8 mouse cellular contexts compared by ENCODE assay signal in genomic region chr8:8688823-8689453, GRCm38 (mm10). TPM values are rescaled to one million over a fixed set of nuclear protein-coding genes. Genes with fewer than 3 reads are reported as not detected.
DNase-seq lines count a peak whose midpoint lies in the region; ATAC-seq lines count a peak whose summit lies in the region.

No protein-coding gene starts in this region.

- no peak for ATAC-seq in kidney, embryonic 14.5 days (ENCODE audit: low FRiP score, low TSS enrichment)
- ATAC-seq in hindbrain, embryonic 14.5 days (ENCODE audit: low FRiP score), result no peak
- no peak for ATAC-seq in midbrain, embryonic 13.5 days

- DNase-seq in kidney, postnatal 10 days, result no peak
- DNase-seq in NIH3T3 (ENCODE audit: low read depth), result peak; percentile 8
- no peak for DNase-seq in hindbrain, embryonic 14.5 days (ENCODE audit: low spot score)
- no peak for DNase-seq in c-Kit-positive CD71-positive TER-119-positive erythroid progenitor cells, embryonic 14.5 days (ENCODE audit: low spot score)
- DNase-seq in adrenal gland, adult 18-20 months (ENCODE audit: low spot score in 2 of 2), result no peak
- DNase-seq in cerebellum, postnatal 4 days (ENCODE audit: low spot score in 2 of 2), result no peak

- peak overlapping the region; percentile 91 for H3K4me3 ChIP-seq in kidney, embryonic 14.5 days (ENCODE audit: low read length)
- peak overlapping the region; percentile 66 for H3K4me3 ChIP-seq in hindbrain, embryonic 14.5 days (replicated peaks; ENCODE audit: low read length)
- H3K4me3 ChIP-seq in midbrain, embryonic 13.5 days (replicated peaks), result peak overlapping the region; percentile 89

- peaks cover 32% of the 10 kb centered on the region for H3K4me1 ChIP-seq in kidney, embryonic 14.5 days (ENCODE audit: control insufficient read depth, insufficient read depth, low read length)
- H3K4me1 ChIP-seq in hindbrain, embryonic 14.5 days (replicated peaks; ENCODE audit: control insufficient read depth, insufficient read depth, low read length), result peaks cover 40% of the 10 kb centered on the region
- peaks cover 42% of the 10 kb centered on the region for H3K4me1 ChIP-seq in midbrain, embryonic 13.5 days (replicated peaks)

- peak overlapping the region; percentile 99 for H3K9ac ChIP-seq in kidney, embryonic 14.5 days (ENCODE audit: low read depth, low read length)
- H3K9ac ChIP-seq in hindbrain, embryonic 14.5 days, result peak overlapping the region; percentile 93
- peak overlapping the region; percentile 98 for H3K9ac ChIP-seq in midbrain, embryonic 13.5 days (replicated peaks)

- 12% methylated on average over 9 of the region's 9 CpGs for WGBS in kidney, embryonic 14.5 days
- 7% methylated on average over 9 of the region's 9 CpGs for WGBS in hindbrain, embryonic 14.5 days
- 11% methylated on average over 9 of the region's 9 CpGs for WGBS in midbrain, embryonic 13.5 days

- H3K4me2 ChIP-seq in kidney, embryonic 14.5 days (replicated peaks; ENCODE audit: low read depth, low read length), result peak overlapping the region; percentile 73
- H3K4me2 ChIP-seq in hindbrain, embryonic 14.5 days (replicated peaks), result peak overlapping the region; percentile 90
- peak overlapping the region; percentile 85 for H3K4me2 ChIP-seq in midbrain, embryonic 13.5 days (replicated peaks)

- no peaks in the 10 kb centered on the region for H3K27me3 ChIP-seq in kidney, embryonic 14.5 days (ENCODE audit: control insufficient read depth, insufficient read depth, low read length)
- H3K27me3 ChIP-seq in hindbrain, embryonic 14.5 days (ENCODE audit: control insufficient read depth, insufficient read depth, low read length), result no peaks in the 10 kb centered on the region
- H3K27me3 ChIP-seq in midbrain, embryonic 13.5 days, result no peaks in the 10 kb centered on the region

- no peak overlapping the region for H3K27ac ChIP-seq in kidney, embryonic 14.5 days (ENCODE audit: low read depth, low read length)
- H3K27ac ChIP-seq in hindbrain, embryonic 14.5 days, result no peak overlapping the region
- no peak overlapping the region for H3K27ac ChIP-seq in midbrain, embryonic 13.5 days

- H3K36me3 ChIP-seq in kidney, embryonic 14.5 days (ENCODE audit: control insufficient read depth, insufficient read depth, low read length), result no peaks in the 10 kb centered on the region
- H3K36me3 ChIP-seq in hindbrain, embryonic 14.5 days (replicated peaks; ENCODE audit: control insufficient read depth, insufficient read depth), result no peaks in the 10 kb centered on the region
- no peaks in the 10 kb centered on the region for H3K36me3 ChIP-seq in midbrain, embryonic 13.5 days

- H3K9me3 ChIP-seq in kidney, embryonic 14.5 days (ENCODE audit: control insufficient read depth, low read length), result no peaks in the 10 kb centered on the region
- H3K9me3 ChIP-seq in hindbrain, embryonic 14.5 days (ENCODE audit: control insufficient read depth, low read length), result no peaks in the 10 kb centered on the region
- H3K9me3 ChIP-seq in midbrain, embryonic 13.5 days, result no peaks in the 10 kb centered on the region

RNA-seq across cellular contexts. Expression of gene Arglu1, which starts 1.4 kb away (rescaled TPM):
- polyA plus RNA-seq in kidney, embryonic 14.5 days (2014; fragmentation: Nextera tagmentation; extraction: Ambion mirVana), result 150 and 183 TPM in 2 replicates
- 136 and 155 TPM in 2 replicates for polyA plus RNA-seq in hindbrain, embryonic 14.5 days (2014; fragmentation: Nextera tagmentation; extraction: Ambion mirVana)
- polyA plus RNA-seq in midbrain, embryonic 13.5 days (2015; fragmentation: Nextera tagmentation; extraction: Ambion mirVana), result 191 and 193 TPM in 2 replicates
- 10 to 100 TPM; 51.6 to 70.9 TPM for total RNA-seq in adrenal gland, adult 18-20 months (2021)

RNA-seq across cellular contexts. Expression of gene Efnb2, which starts 27.9 kb away (rescaled TPM):
- 26.3 and 34.1 TPM in 2 replicates for polyA plus RNA-seq in kidney, embryonic 14.5 days (2014; fragmentation: Nextera tagmentation; extraction: Ambion mirVana)
- polyA plus RNA-seq in hindbrain, embryonic 14.5 days (2014; fragmentation: Nextera tagmentation; extraction: Ambion mirVana), result 21.9 and 23.8 TPM in 2 replicates
- 12.7 and 16.2 TPM in 2 replicates for polyA plus RNA-seq in midbrain, embryonic 13.5 days (2015; fragmentation: Nextera tagmentation; extraction: Ambion mirVana)
- 10 to 100 TPM; 14.0 to 24.0 TPM for total RNA-seq in adrenal gland, adult 18-20 months (2021)
